Mouse (Mus musculus) urinary bladder, postnatal 4 days (tissue): ENCODE measurements around the gene Rnf40.

ENCODE experiments used
- DNase-seq, 2 experiments: peaks; one replicate each; pipeline ENCODE4 v3.0.0; 2021 to 2022; ENCODE audit warnings: low spot score in 2 of 2

The Rnf40 gene

DNA sequence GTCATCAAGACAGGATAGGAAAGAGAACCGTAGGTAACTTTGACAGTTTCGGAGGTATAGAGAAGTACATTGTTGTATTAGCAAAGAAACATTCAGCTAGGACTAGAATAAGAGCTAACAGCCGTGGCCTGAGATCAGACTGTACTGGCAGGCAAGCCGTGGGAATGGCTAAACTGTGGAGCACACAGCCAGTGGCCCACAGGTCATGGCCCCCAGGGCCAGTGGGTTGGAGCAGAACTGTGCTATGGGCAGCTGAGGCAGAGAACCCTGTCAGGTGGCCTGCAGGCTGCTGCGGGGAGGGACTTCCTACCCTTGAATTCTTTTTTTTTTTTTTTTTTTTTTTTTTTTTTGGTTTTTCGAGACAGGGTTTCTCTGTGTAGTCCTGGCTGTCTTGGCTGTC lies 60.6 kb downstream of the Rnf40 start:
- no peak for DNase-seq

DNA sequence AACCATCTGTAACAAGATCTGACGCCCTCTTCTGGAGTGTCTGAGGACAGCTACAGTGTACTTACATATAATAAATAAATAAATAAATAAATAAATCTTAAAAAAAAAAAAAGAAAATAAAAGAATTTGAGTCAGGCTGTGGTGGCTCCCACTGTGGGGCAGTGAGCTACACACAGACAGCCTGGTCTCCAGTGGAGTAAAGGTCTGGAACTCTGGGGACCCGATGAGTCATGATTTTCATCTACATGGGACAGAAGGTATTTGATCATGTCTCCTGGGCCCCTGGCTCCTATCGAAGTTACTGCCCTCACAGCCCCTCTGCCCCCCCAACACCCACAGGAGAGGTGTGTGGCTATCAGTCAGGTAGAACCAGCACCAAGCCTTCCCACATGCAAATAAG lies 63.1 kb downstream of the Rnf40 start:
- no peak for DNase-seq

DNA sequence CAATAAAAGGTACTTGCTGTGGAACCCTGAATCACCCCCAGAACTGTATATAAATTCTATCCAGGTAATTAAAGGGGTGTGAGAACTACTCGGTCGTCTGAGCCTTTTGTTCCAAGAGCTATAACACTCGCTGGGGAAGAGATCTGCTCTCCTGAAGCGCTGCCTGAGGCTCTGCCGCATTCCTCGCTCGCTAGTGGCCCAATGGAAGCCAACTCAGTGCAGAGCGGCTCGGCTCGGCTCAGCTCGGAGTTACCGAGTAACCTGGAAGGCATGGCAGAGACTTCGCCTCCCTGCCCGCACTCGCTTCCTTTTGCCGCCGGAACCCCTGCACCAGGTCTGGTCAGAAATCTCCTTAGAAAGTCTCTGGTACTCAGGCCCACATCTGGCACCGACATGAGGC lies 63.5 kb downstream of the Rnf40 start:
- DNase-seq, result no peak

DNA sequence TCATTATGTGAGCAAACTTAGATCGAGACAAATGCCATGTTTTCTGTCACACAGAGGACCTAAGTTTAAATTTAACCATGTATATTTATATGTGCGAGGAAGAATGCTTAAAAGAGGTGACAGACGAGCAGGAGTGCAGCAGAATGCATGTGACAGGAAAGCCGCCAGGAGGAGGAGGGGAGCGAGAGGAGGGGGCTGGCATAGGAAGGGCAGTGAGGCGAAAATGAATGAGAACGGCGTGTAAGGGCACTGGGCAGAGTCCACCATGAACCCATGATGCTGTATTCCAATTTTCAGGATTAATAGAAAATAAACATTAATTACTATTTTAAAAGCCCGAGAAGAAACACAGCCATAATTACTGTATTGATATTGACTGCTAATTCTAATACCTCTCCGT lies 65.8 kb downstream of the Rnf40 start:
- DNase-seq, result no peak
